Mouse (Mus musculus): ENCODE results near the gene Igsf10. TPM values are rescaled to one million over a fixed set of nuclear protein-coding genes. Genes with fewer than 3 reads are reported as not detected.

Igsf10 gene
- 4.4 and 7.7 TPM in 2 replicates for polyA plus RNA-seq (2015; fragmentation: Nextera tagmentation; extraction: Ambion mirVana)

DNA sequence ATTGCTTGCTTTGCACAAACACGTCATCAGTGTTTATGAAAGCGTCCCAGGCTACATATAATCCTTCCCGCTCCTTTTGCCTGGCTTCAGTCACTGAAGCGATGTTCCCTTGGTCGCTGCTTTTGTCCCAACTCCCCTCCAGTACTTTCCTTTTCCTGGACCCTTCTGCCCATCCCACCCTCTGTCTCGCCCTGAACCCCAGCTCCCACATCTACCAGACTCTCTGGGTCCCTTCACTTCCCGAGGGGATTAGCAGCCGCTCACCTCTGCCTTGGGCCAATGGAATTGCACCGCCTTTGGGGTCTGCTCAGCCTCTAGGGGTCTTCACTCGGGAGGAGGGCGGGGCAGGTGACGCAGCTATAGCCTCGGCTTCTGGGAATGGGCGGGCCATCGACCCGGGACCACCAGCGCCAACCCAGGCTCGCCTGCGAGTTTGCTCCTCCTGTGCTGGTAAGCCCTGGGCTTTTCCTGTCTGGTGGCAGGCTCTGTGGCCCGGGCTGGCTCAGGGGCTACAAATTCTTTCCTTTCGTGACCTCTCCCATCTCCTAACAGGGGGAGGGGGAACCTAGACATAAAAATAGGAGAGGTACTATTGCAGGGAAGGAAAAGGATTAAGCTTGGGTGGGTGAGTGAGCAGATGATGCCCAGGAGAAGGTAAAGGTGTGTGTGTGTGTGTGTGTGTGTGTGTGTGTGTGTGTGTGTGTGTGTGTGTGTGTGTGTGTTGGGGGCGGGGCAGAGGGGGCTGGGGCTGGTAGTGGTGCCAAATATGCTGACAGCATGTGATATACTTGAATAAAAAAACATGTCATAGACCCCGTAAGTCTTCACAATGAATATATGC lies at the start of gene Igsf10:
Gene Igsf10 (minus strand): TSS at position 330 of the 841 bp plus-strand sequence.

Other genes with a start within 250 kb of the Igsf10 start
- 0.63 and 1.2 TPM in 2 replicates for gene Gpr171, start 242.6 kb downstream of the Igsf10 start, polyA plus RNA-seq (2015; fragmentation: Nextera tagmentation; extraction: Ambion mirVana)
- gene P2ry14, start 190.8 kb downstream of the Igsf10 start, polyA plus RNA-seq (2015; fragmentation: Nextera tagmentation; extraction: Ambion mirVana): 6.0 and 7.7 TPM in 2 replicates
- gene Gpr87, start 149.3 kb downstream of the Igsf10 start, polyA plus RNA-seq (2015; fragmentation: Nextera tagmentation; extraction: Ambion mirVana): 0.10 TPM in 1 of 2 replicates, not detected in the other
- gene P2ry13, start 133.5 kb downstream of the Igsf10 start, polyA plus RNA-seq (2015; fragmentation: Nextera tagmentation; extraction: Ambion mirVana): 4.4 and 4.8 TPM in 2 replicates
- 18.9 and 20.3 TPM in 2 replicates for gene P2ry12, start 81.5 kb downstream of the Igsf10 start, polyA plus RNA-seq (2015; fragmentation: Nextera tagmentation; extraction: Ambion mirVana)